Mouse (Mus musculus) heart, postnatal 0 days (tissue): ENCODE results near the gene Hba-x. TPM values are rescaled to one million over a fixed set of nuclear protein-coding genes. Genes with fewer than 3 reads are reported as not detected.

Source experiments
- ATAC-seq: fragments of 200-750 bp; cut with Nextera tagmentation; 2 replicates; pipeline ENCODE4 v1.8.0; 2017; ENCODE audit warnings: low read depth, moderate number of reproducible peaks, moderate library complexity; ENCODE audit not compliant: insufficient read depth
- DNase-seq: peaks from one replicate; pipeline ENCODE4 v3.0.0-alpha.2; 2016; ENCODE audit warnings: low spot score
- H3K27ac ChIP-seq: fragments of 300-500 bp; sonication (generic); 2 replicates; pipeline ENCODE4 v1.5.1; 2014; ENCODE audit warnings: low read depth, mild to moderate bottlenecking
- H3K27me3 ChIP-seq: fragments of 300-500 bp; sonication (generic); 2 replicates; pipeline ENCODE4 v1.6.1; 2014; ENCODE audit warnings: low read length, mixed read lengths; ENCODE audit not compliant: control insufficient read depth, insufficient read depth
- H3K36me3 ChIP-seq: fragments of 300-500 bp; sonication (generic); replicated peaks from 2 replicates; pipeline ENCODE4 v1.6.1; 2014; ENCODE audit warnings: low read length, mixed read lengths; ENCODE audit not compliant: control insufficient read depth, insufficient read depth
- H3K4me1 ChIP-seq: fragments of 300-500 bp; sonication (generic); 2 replicates; pipeline ENCODE4 v1.6.1; 2014; ENCODE audit warnings: antibody characterized with exemption; ENCODE audit not compliant: control insufficient read depth, insufficient read depth
- H3K4me2 ChIP-seq: fragments of 300-500 bp; sonication (generic); 2 replicates; pipeline ENCODE4 v1.6.1; 2014; ENCODE audit warnings: low read depth, mild to moderate bottlenecking, low read length, moderate library complexity
- H3K4me3 ChIP-seq: fragments of 300-500 bp; sonication (generic); 2 replicates; pipeline ENCODE4 v1.5.1; 2014; ENCODE audit warnings: low read depth, low read length
- H3K9ac ChIP-seq: fragments of 300-500 bp; sonication (generic); replicated peaks from 2 replicates; pipeline ENCODE4 v1.6.1; 2014; ENCODE audit warnings: low read depth, low read length, mixed read lengths
- H3K9me3 ChIP-seq: fragments of 300-500 bp; sonication (generic); replicated peaks from 2 replicates; pipeline ENCODE4 v1.6.1; 2016; ENCODE audit warnings: low read length; ENCODE audit not compliant: control insufficient read depth
- CTCF ChIP-seq: IDR thresholded peaks from 2 replicates; pipeline ENCODE4 v1.5.1; 2016; ENCODE audit warnings: antibody characterized with exemption, control low read depth, low read depth
- EP300 ChIP-seq: IDR thresholded peaks from 2 replicates; pipeline ENCODE4 v1.6.1; 2016; ENCODE audit warnings: antibody characterized with exemption, low read depth
- WGBS: fragments of 180-500 bp; shearing (Covaris S2); extraction: QIAGEN DNeasy Blood & Tissue Kit; methylation state at CpG from one replicate; pipeline ENCODE4 v1.1.7; 2014; 5-methylcytosine and 5-hydroxymethylcytosine counted together
- polyA plus RNA-seq: library from polyadenylated mRNA; unstranded; fragments of >200 nt; fragmentation: Nextera tagmentation; extraction: Ambion mirVana; gene quantifications from 2 replicates; pipeline ENCODE4 v1.2.1, GENCODE M21; 2015
- total RNA-seq: library from RNA; depleted of rRNA; stranded (reverse); fragments of >200 nt; gene quantifications from 2 replicates; pipeline ENCODE4 v1.2.3, GENCODE M21; 2014; ENCODE audit warnings: low replicate concordance

Hba-x gene
- total and polyA plus RNA-seq, 2 experiments from 2014 or later, result 0.68 TPM; not detected in 1

DNA sequence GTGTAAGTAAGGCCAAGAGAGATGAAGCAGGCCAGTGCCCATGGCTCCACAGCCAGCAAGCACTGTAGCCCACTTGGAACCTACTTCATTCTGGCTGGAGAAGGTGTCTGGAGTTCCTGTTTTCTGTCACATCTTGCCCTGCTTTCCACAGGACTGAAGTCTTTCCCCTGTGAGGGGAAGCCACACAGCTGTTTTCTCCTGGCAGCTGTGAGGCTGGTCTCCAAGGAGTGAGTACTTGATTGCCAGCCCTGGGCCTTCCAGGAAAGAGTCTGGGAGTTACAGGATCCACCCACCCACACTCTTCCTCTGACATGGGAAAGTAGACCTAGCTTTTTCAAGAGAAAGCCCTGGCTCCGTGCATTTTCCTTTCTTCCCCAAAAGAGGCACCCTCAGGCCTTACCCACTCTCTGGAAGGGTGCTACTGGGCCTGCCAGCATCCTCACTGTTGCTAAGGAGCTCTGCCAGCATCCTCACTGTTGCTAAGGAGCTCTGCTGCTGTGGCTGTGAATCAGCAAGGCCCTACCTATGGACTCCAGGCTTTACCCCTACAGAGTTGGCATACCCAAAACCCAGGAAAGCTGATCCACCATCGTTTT, 26.7 kb downstream of the Hba-x start:
- Histone ChIP-seq H3K4me2 (no peak overlapping the region), H3K4me1 (no peaks in the 10 kb centered on the region), H3K27ac (no peak overlapping the region), H3K27me3 (no peaks in the 10 kb centered on the region), H3K9me3 (no peaks in the 10 kb centered on the region), H3K36me3 (no peaks in the 10 kb centered on the region), H3K4me3 (no peak overlapping the region), H3K9ac (no peak overlapping the region)
- WGBS, result 34% methylated on average over 2 of the region's 2 CpGs
- no peak for DNase-seq
- no peak for TF ChIP-seq EP300
- no peak for TF ChIP-seq CTCF
- ATAC-seq, result no peak

DNA sequence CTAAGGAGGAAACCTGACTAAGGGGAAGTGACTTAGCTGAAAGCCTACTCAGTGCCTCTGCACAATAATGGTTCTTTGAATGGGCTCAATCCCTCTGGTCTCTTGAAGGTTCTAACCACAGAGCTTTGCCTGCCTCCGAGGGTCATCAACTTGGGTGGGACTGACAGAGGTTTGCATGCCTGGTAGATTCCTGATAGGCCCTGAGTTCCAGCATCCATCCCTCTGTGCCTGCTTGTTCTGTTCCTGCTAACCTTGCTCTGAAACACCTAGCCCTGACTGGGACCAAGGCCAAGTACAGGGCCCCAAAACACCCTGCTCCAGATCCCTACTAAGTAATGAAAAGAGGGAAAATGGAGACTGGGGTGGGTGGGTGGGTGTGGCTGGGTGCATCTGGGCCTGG, 27.3 kb downstream of the Hba-x start:
- Histone ChIP-seq H3K4me2 (no peak overlapping the region), H3K27ac (no peak overlapping the region), H3K4me1 (no peaks in the 10 kb centered on the region), H3K27me3 (no peaks in the 10 kb centered on the region), H3K4me3 (no peak overlapping the region), H3K9me3 (no peaks in the 10 kb centered on the region), H3K36me3 (no peaks in the 10 kb centered on the region), H3K9ac (no peak overlapping the region)
- DNase-seq, result no peak
- 70% methylated on average over 1 of the region's 1 CpGs for WGBS
- no peak for ATAC-seq
- TF ChIP-seq EP300 (no peak), CTCF (no peak)

DNA sequence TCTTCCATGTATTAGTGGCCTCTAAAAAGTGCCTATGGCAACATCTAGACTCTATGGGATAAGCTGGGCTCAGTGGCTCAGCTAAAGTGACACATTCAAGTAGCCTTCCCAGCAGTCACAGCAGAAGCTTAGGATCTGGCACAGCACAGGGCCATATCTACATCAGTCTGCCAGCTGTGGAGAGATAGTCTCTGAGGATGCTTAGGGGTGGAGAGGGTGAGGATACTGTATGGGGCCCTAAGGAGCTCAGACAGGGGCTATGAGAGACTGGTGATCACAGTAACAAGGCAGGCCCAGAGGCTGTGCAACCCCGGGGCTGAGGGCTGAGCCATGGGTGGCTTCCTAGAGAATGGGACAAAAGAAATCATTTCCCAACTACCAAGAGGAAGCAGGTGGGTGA, 30.8 kb downstream of the Hba-x start:
- Histone ChIP-seq H3K9ac (no peak overlapping the region), H3K27me3 (no peaks in the 10 kb centered on the region), H3K4me3 (no peak overlapping the region), H3K4me1 (no peaks in the 10 kb centered on the region), H3K4me2 (no peak overlapping the region), H3K27ac (no peak overlapping the region), H3K9me3 (no peaks in the 10 kb centered on the region), H3K36me3 (no peaks in the 10 kb centered on the region)
- ATAC-seq (no peak), DNase-seq (no peak)
- 92% methylated on average over 1 of the region's 1 CpGs for WGBS
- TF ChIP-seq EP300 (no peak), CTCF (no peak)

DNA sequence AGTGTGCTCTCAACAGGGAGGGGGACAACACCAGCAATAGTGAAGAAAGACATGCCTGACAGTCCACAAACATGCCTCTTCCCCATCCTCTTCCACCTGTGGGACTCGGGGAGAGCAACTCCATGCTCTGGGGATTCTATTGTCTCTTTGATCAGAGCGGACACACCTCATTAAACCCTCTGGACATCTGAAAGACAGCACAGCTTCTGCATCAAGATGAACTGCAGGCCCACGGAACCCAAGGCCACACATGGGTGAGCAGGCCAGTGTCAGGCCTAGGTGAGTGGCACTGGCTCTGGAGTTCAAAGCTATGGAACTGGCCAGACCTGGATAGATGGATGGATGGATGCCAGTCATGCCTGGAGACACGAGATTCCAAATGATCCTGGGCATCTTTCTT, 33.2 kb downstream of the Hba-x start:
- TF ChIP-seq EP300, result no peak
- TF ChIP-seq CTCF, result no peak
- Histone ChIP-seq H3K9me3 (no peaks in the 10 kb centered on the region), H3K27ac (no peak overlapping the region), H3K4me3 (no peak overlapping the region), H3K4me2 (no peak overlapping the region), H3K9ac (no peak overlapping the region), H3K27me3 (no peaks in the 10 kb centered on the region), H3K4me1 (no peaks in the 10 kb centered on the region), H3K36me3 (no peaks in the 10 kb centered on the region)
- DNase-seq, result no peak
- 63% methylated on average over 4 of the region's 4 CpGs for WGBS
- ATAC-seq, result no peak

DNA sequence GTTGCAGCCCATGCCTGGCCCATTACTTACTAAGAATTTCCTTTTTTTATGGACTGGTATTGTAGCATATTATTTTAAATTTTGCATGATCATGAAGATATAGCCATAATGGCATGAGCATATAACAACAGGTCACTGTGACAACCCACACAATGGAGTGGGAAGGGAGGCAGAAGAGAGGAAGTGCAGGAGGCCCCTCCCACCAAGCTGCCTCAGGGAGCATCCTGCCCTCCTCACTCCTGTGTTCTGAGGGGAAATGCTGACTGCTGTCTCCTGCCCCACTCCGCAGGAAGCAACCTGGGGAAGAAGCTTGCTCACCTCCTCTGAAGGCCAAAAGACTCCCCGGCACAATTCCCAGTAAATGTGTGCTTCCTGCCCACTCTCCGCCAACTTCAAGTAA, 33.7 kb downstream of the Hba-x start:
- H3K9ac ChIP-seq, result no peak overlapping the region
- H3K27me3 ChIP-seq, result no peaks in the 10 kb centered on the region
- no peak for DNase-seq
- H3K36me3 ChIP-seq, result no peaks in the 10 kb centered on the region
- 72% methylated on average over 3 of the region's 3 CpGs for WGBS
- TF ChIP-seq EP300, result no peak
- no peak for TF ChIP-seq CTCF
- no peaks in the 10 kb centered on the region for H3K9me3 ChIP-seq
- no peak overlapping the region for H3K4me3 ChIP-seq
- ATAC-seq, result no peak
- no peak overlapping the region for H3K4me2 ChIP-seq
- H3K4me1 ChIP-seq, result no peaks in the 10 kb centered on the region
- no peak overlapping the region for H3K27ac ChIP-seq

DNA sequence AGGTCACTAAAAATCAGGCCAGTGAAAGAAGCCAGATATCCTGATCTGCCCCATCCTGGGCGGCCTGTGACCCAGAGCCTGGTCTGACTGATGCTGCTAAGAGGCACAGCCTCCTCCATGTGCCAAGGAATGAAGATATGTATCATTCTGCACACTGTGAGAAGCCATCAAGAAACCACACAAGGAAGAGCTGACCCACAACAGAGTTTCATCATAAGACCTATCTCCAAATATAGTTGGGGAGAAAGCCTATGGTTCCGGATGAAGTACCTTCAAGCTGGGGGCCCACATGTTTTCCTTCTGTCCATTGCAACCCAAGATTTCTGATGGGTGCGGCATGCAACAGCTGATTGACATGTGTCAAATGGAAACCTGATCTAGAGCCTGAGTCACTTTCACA, 39.8 kb downstream of the Hba-x start:
- no peaks in the 10 kb centered on the region for H3K36me3 ChIP-seq
- H3K4me1 ChIP-seq, result no peaks in the 10 kb centered on the region
- TF ChIP-seq EP300 (no peak), CTCF (no peak)
- H3K27me3 ChIP-seq, result no peaks in the 10 kb centered on the region
- 80% methylated on average over 3 of the region's 3 CpGs for WGBS
- H3K9ac ChIP-seq, result no peak overlapping the region
- H3K9me3 ChIP-seq, result no peaks in the 10 kb centered on the region
- H3K27ac ChIP-seq, result no peak overlapping the region
- no peak overlapping the region for H3K4me2 ChIP-seq
- DNase-seq, result no peak
- no peak for ATAC-seq
- no peak overlapping the region for H3K4me3 ChIP-seq
